Mouse (Mus musculus): ENCODE measurements around the gene Pard3b. TPM values are rescaled to one million over a fixed set of nuclear protein-coding genes. Genes with fewer than 3 reads are reported as not detected.

Pard3b gene
- polyA plus RNA-seq, 1 experiment from 2014 or later, result 7.5 TPM

GRCm38 (mm10) chr1:62405061-62405460 lies 766.4 kb downstream of the Pard3b start:
- H3K4me1 ChIP-seq, result peaks cover 18% of the 10 kb centered on the region

GRCm38 (mm10) chr1:62411368-62411767 lies 772.7 kb downstream of the Pard3b start:
- no peak overlapping the region for H3K27ac ChIP-seq (replicated peaks)
- H3K4me1 ChIP-seq, result no peaks in the 10 kb centered on the region; the same call in 1 of the 2 replicates
- WGBS, result 80% methylated on average over 2 of the region's 2 CpGs
- DNase-seq (ENCODE audit: low spot score), result no peak
- no peaks in the 10 kb centered on the region for H3K9me3 ChIP-seq
- H3K36me3 ChIP-seq (replicated peaks), result no peaks in the 10 kb centered on the region
- peaks cover 7% of the 10 kb centered on the region; the same call in 1 of the 2 replicates for H3K27me3 ChIP-seq (replicated peaks; ENCODE audit: low read depth, poor library complexity, severe bottlenecking)
- no peak overlapping the region for H3K4me3 ChIP-seq

More at GRCm38 (mm10) chr1:62405061-62405460, 766.4 kb downstream of the Pard3b start:
- Histone ChIP-seq H3K27ac (replicated peaks) (peak overlapping the region; percentile 5; the same call in 1 of the 2 replicates), H3K9me3 (no peaks in the 10 kb centered on the region), H3K27me3 (replicated peaks; ENCODE audit: low read depth, poor library complexity, severe bottlenecking) (peaks cover 4% of the 10 kb centered on the region; the same call in 1 of the 2 replicates), H3K36me3 (replicated peaks) (no peaks in the 10 kb centered on the region), H3K4me3 (no peak overlapping the region)
- no peak for DNase-seq (ENCODE audit: low spot score)
- WGBS, result 40% methylated on average over 8 of the region's 8 CpGs

GRCm38 (mm10) chr1:62412019-62412418 lies 773.4 kb downstream of the Pard3b start:
- peaks cover 7% of the 10 kb centered on the region; the same call in 1 of the 2 replicates for H3K27me3 ChIP-seq (replicated peaks; ENCODE audit: low read depth, poor library complexity, severe bottlenecking)
- no peak overlapping the region for H3K27ac ChIP-seq (replicated peaks)
- no peak overlapping the region for H3K4me3 ChIP-seq
- H3K9me3 ChIP-seq, result no peaks in the 10 kb centered on the region
- WGBS, result 78% methylated on average over 4 of the region's 4 CpGs
- H3K4me1 ChIP-seq, result peaks cover 3% of the 10 kb centered on the region; the same call in 1 of the 2 replicates
- H3K36me3 ChIP-seq (replicated peaks), result no peaks in the 10 kb centered on the region
- DNase-seq (ENCODE audit: low spot score), result no peak

GRCm38 (mm10) chr1:62412988-62413387 lies 774.4 kb downstream of the Pard3b start:
- Histone ChIP-seq H3K27ac (replicated peaks) (no peak overlapping the region), H3K9me3 (no peaks in the 10 kb centered on the region), H3K36me3 (replicated peaks) (no peaks in the 10 kb centered on the region), H3K4me1 (peaks cover 4% of the 10 kb centered on the region; the same call in 1 of the 2 replicates), H3K27me3 (replicated peaks; ENCODE audit: low read depth, poor library complexity, severe bottlenecking) (peaks cover 7% of the 10 kb centered on the region; the same call in 1 of the 2 replicates), H3K4me3 (no peak overlapping the region)
- no peak for DNase-seq (ENCODE audit: low spot score)
- WGBS, result 87% methylated on average over 3 of the region's 3 CpGs

GRCm38 (mm10) chr1:62414521-62414920 lies 775.9 kb downstream of the Pard3b start:
- Histone ChIP-seq H3K27me3 (replicated peaks; ENCODE audit: low read depth, poor library complexity, severe bottlenecking) (peaks cover 4% of the 10 kb centered on the region; the same call in 1 of the 2 replicates), H3K4me1 (peaks cover 4% of the 10 kb centered on the region; the same call in 1 of the 2 replicates), H3K4me3 (no peak overlapping the region), H3K27ac (replicated peaks) (no peak overlapping the region), H3K9me3 (no peaks in the 10 kb centered on the region), H3K36me3 (replicated peaks) (no peaks in the 10 kb centered on the region)
- 87% methylated on average over 6 of the region's 6 CpGs for whole genome bisulfite sequencing
- DNase-seq (ENCODE audit: low spot score), result no peak

- Histone ChIP-seq H3K27ac (replicated peaks) (no peak overlapping the region; the same call in 1 of the 2 replicates), H3K36me3 (replicated peaks) (no peaks in the 10 kb centered on the region), H3K4me3 (no peak overlapping the region), H3K27me3 (replicated peaks; ENCODE audit: low read depth, poor library complexity, severe bottlenecking) (no peaks in the 10 kb centered on the region), H3K4me1 (peaks cover 4% of the 10 kb centered on the region; the same call in 1 of the 2 replicates), H3K9me3 (no peaks in the 10 kb centered on the region)
- no peak for DNase-seq (ENCODE audit: low spot score)
- 67% methylated on average over 10 of the region's 10 CpGs for WGBS
Observed at GRCm38 (mm10) chr1:62416627-62417374, 778.2 kb downstream of the Pard3b start.

- Histone ChIP-seq H3K9me3 (no peaks in the 10 kb centered on the region), H3K36me3 (replicated peaks) (no peaks in the 10 kb centered on the region), H3K4me3 (no peak overlapping the region), H3K27ac (replicated peaks) (no peak overlapping the region), H3K4me1 (peaks cover 4% of the 10 kb centered on the region; the same call in 1 of the 2 replicates), H3K27me3 (replicated peaks; ENCODE audit: low read depth, poor library complexity, severe bottlenecking) (0 out of 2 replicates have a peak, but pooled peaks cover 5% of the 10 kb centered on the region)
- DNase-seq (ENCODE audit: low spot score), result no peak
- WGBS, result 74% methylated on average over 10 of the region's 10 CpGs
Observed at GRCm38 (mm10) chr1:62422896-62423650, 784.4 kb downstream of the Pard3b start.

- Histone ChIP-seq H3K9me3 (no peaks in the 10 kb centered on the region), H3K4me3 (no peak overlapping the region), H3K4me1 (peaks cover 20% of the 10 kb centered on the region), H3K27me3 (replicated peaks; ENCODE audit: low read depth, poor library complexity, severe bottlenecking) (peaks cover 8% of the 10 kb centered on the region; the same call in 1 of the 2 replicates), H3K36me3 (replicated peaks) (no peaks in the 10 kb centered on the region), H3K27ac (replicated peaks) (no peak overlapping the region)
- WGBS, result 93% methylated on average over 2 of the region's 2 CpGs
- DNase-seq (ENCODE audit: low spot score), result no peak
Observed at GRCm38 (mm10) chr1:62425369-62425768, 786.7 kb downstream of the Pard3b start.

GRCm38 (mm10) chr1:62428736-62429135 lies 790.1 kb downstream of the Pard3b start:
- 78% methylated on average over 6 of the region's 6 CpGs for WGBS

GRCm38 (mm10) chr1:62429333-62430182 lies 790.9 kb downstream of the Pard3b start:
- H3K4me3 ChIP-seq, result no peak overlapping the region
- WGBS, result 59% methylated on average over 17 of the region's 17 CpGs

More at GRCm38 (mm10) chr1:62428736-62429135, 790.1 kb downstream of the Pard3b start:
- Histone ChIP-seq H3K36me3 (replicated peaks) (no peaks in the 10 kb centered on the region), H3K9me3 (no peaks in the 10 kb centered on the region), H3K4me3 (no peak overlapping the region), H3K4me1 (peaks cover 16% of the 10 kb centered on the region), H3K27me3 (replicated peaks; ENCODE audit: low read depth, poor library complexity, severe bottlenecking) (peaks cover 8% of the 10 kb centered on the region; the same call in 1 of the 2 replicates), H3K27ac (replicated peaks) (0 out of 2 replicates have a peak overlapping the region, but pooled peaks have one; percentile 54)
- DNase-seq (ENCODE audit: low spot score), result no peak

GRCm38 (mm10) chr1:62431054-62431453 lies 792.4 kb downstream of the Pard3b start:
- DNase-seq (ENCODE audit: low spot score), result no peak
- no peak overlapping the region for H3K27ac ChIP-seq (replicated peaks)
- 82% methylated on average over 6 of the region's 6 CpGs for WGBS
- H3K4me1 ChIP-seq, result peaks cover 22% of the 10 kb centered on the region
- no peaks in the 10 kb centered on the region for H3K9me3 ChIP-seq
- H3K27me3 ChIP-seq (replicated peaks; ENCODE audit: low read depth, poor library complexity, severe bottlenecking), result peaks cover 21% of the 10 kb centered on the region; the same call in 1 of the 2 replicates
- H3K36me3 ChIP-seq (replicated peaks), result no peaks in the 10 kb centered on the region
- H3K4me3 ChIP-seq, result no peak overlapping the region

More at GRCm38 (mm10) chr1:62429333-62430182, 790.9 kb downstream of the Pard3b start:
- Histone ChIP-seq H3K27me3 (replicated peaks; ENCODE audit: low read depth, poor library complexity, severe bottlenecking) (peaks cover 16% of the 10 kb centered on the region; the same call in 1 of the 2 replicates), H3K9me3 (no peaks in the 10 kb centered on the region), H3K36me3 (replicated peaks) (no peaks in the 10 kb centered on the region), H3K4me1 (peaks cover 16% of the 10 kb centered on the region), H3K27ac (replicated peaks) (no peak overlapping the region)
- no peak for DNase-seq (ENCODE audit: low spot score)
